7 mouse cellular contexts compared by ENCODE assay signal in genomic region chr10:40499314-40500252, GRCm38 (mm10).
A peak's percentile ranks its signal among the peaks of the same experiment; 100 is the strongest.
DNase-seq lines count a peak whose midpoint lies in the region; ATAC-seq and TF ChIP-seq lines count a peak whose summit lies in the region.

No protein-coding gene starts in this region.

- peak; percentile 71 for ATAC-seq in embryonic facial prominence, embryonic 11.5 days (replicated peaks; ENCODE audit: insufficient number of reproducible peaks, low FRiP score, low TSS enrichment, low read depth)
- ATAC-seq in heart, postnatal 0 days (ENCODE audit: insufficient read depth, low read depth): peak; percentile 39; the same call in 1 of the 2 replicates
- ATAC-seq in kidney, postnatal 0 days (replicated peaks; ENCODE audit: low FRiP score, low read depth): peak; percentile 75
- peak; percentile 78 for ATAC-seq in midbrain, embryonic 13.5 days
- ATAC-seq in stomach, embryonic 14.5 days (ENCODE audit: insufficient number of reproducible peaks, insufficient read depth, low FRiP score, low read depth): peak; percentile 89

- H3K27ac ChIP-seq in embryonic facial prominence, embryonic 11.5 days (replicated peaks; ENCODE audit: low read depth, low read length): no peak overlapping the region
- peak overlapping the region; percentile 26; the same call in 1 of the 2 replicates for H3K27ac ChIP-seq in heart, postnatal 0 days (ENCODE audit: low read depth)
- peak overlapping the region; percentile 1; the same call in 1 of the 2 replicates for H3K27ac ChIP-seq in kidney, postnatal 0 days
- no peak overlapping the region for H3K27ac ChIP-seq in midbrain, embryonic 13.5 days
- peak overlapping the region; percentile 71 for H3K27ac ChIP-seq in stomach, embryonic 14.5 days (ENCODE audit: low read length)

- no peaks in the 10 kb centered on the region for H3K36me3 ChIP-seq in embryonic facial prominence, embryonic 11.5 days (replicated peaks; ENCODE audit: control insufficient read depth, insufficient read depth, low read depth, low read length)
- no peaks in the 10 kb centered on the region for H3K36me3 ChIP-seq in heart, postnatal 0 days (replicated peaks; ENCODE audit: control insufficient read depth, insufficient read depth, low read length)
- no peaks in the 10 kb centered on the region for H3K36me3 ChIP-seq in kidney, postnatal 0 days (ENCODE audit: insufficient read depth, low read length)
- no peaks in the 10 kb centered on the region for H3K36me3 ChIP-seq in midbrain, embryonic 13.5 days
- no peaks in the 10 kb centered on the region for H3K36me3 ChIP-seq in stomach, embryonic 14.5 days (ENCODE audit: control insufficient read depth, insufficient read depth, low read length)

- 39% methylated on average over 18 of the region's 18 CpGs for WGBS in embryonic facial prominence, embryonic 11.5 days
- WGBS in heart, postnatal 0 days: 45% methylated on average over 18 of the region's 18 CpGs
- WGBS in kidney, postnatal 0 days: 40% methylated on average over 18 of the region's 18 CpGs
- 49% methylated on average over 18 of the region's 18 CpGs for WGBS in midbrain, embryonic 13.5 days
- 49% methylated on average over 18 of the region's 18 CpGs for WGBS in stomach, embryonic 14.5 days

- no peak for TF ChIP-seq CTCF in heart, postnatal 0 days (IDR thresholded peaks at IDR 0.05; ENCODE audit: low read depth)
- no peak for TF ChIP-seq CTCF in kidney, postnatal 0 days (IDR thresholded peaks at IDR 0.05; ENCODE audit: low read depth)

- TF ChIP-seq EP300 in heart, postnatal 0 days (IDR thresholded peaks at IDR 0.05; ENCODE audit: low read depth): no peak

- no peak overlapping the region for H3K4me3 ChIP-seq in embryonic facial prominence, embryonic 11.5 days (ENCODE audit: low read depth, low read length)
- no peak overlapping the region for H3K4me3 ChIP-seq in heart, postnatal 0 days (ENCODE audit: low read depth, low read length)
- no peak overlapping the region for H3K4me3 ChIP-seq in kidney, postnatal 0 days (replicated peaks; ENCODE audit: low read depth, low read length)
- no peak overlapping the region for H3K4me3 ChIP-seq in midbrain, embryonic 13.5 days (replicated peaks)
- no peak overlapping the region for H3K4me3 ChIP-seq in stomach, embryonic 14.5 days (ENCODE audit: low read depth, low read length)

- peak; percentile 30 for DNase-seq in brain, embryonic 18.5 days (ENCODE audit: low read depth, low spot score)
- peak; percentile 51 for DNase-seq in embryonic facial prominence, embryonic 11.5 days (ENCODE audit: low spot score)
- no peak for DNase-seq in heart, postnatal 0 days (ENCODE audit: low spot score)
- DNase-seq in kidney, postnatal 0 days (ENCODE audit: low spot score): peak; percentile 15
- DNase-seq in liver: peak; percentile 45

- H3K27me3 ChIP-seq in embryonic facial prominence, embryonic 11.5 days (ENCODE audit: control insufficient read depth, insufficient read depth, low read length): no peaks in the 10 kb centered on the region
- H3K27me3 ChIP-seq in heart, postnatal 0 days (ENCODE audit: control insufficient read depth, insufficient read depth, low read length): no peaks in the 10 kb centered on the region
- H3K27me3 ChIP-seq in kidney, postnatal 0 days (ENCODE audit: insufficient read depth, low read length): no peaks in the 10 kb centered on the region
- H3K27me3 ChIP-seq in midbrain, embryonic 13.5 days: no peaks in the 10 kb centered on the region
- no peaks in the 10 kb centered on the region for H3K27me3 ChIP-seq in stomach, embryonic 14.5 days (ENCODE audit: control insufficient read depth, insufficient read depth, low read length)

- H3K9ac ChIP-seq in embryonic facial prominence, embryonic 11.5 days (replicated peaks; ENCODE audit: low read length): peak overlapping the region; percentile 7; the same call in 1 of the 2 replicates
- no peak overlapping the region for H3K9ac ChIP-seq in heart, postnatal 0 days (replicated peaks; ENCODE audit: low read depth, low read length)
- H3K9ac ChIP-seq in kidney, postnatal 0 days (ENCODE audit: low read depth, low read length): no peak overlapping the region
- no peak overlapping the region for H3K9ac ChIP-seq in midbrain, embryonic 13.5 days (replicated peaks)
- H3K9ac ChIP-seq in stomach, embryonic 14.5 days (replicated peaks; ENCODE audit: low read depth, low read length): no peak overlapping the region

- H3K4me1 ChIP-seq in embryonic facial prominence, embryonic 11.5 days (ENCODE audit: control insufficient read depth, insufficient read depth, low read length): no peaks in the 10 kb centered on the region
- H3K4me1 ChIP-seq in heart, postnatal 0 days (ENCODE audit: control insufficient read depth, insufficient read depth): peaks cover 4% of the 10 kb centered on the region; the same call in 1 of the 2 replicates
- H3K4me1 ChIP-seq in kidney, postnatal 0 days (replicated peaks; ENCODE audit: insufficient read depth, low read length): peaks cover 3% of the 10 kb centered on the region; the same call in 1 of the 2 replicates
- peaks cover 9% of the 10 kb centered on the region for H3K4me1 ChIP-seq in midbrain, embryonic 13.5 days (replicated peaks)
- no peaks in the 10 kb centered on the region for H3K4me1 ChIP-seq in stomach, embryonic 14.5 days (ENCODE audit: control insufficient read depth, insufficient read depth, low read length)

- H3K4me2 ChIP-seq in embryonic facial prominence, embryonic 11.5 days (ENCODE audit: low read depth, low read length): no peak overlapping the region
- H3K4me2 ChIP-seq in heart, postnatal 0 days (ENCODE audit: low read depth, low read length): no peak overlapping the region
- no peak overlapping the region for H3K4me2 ChIP-seq in kidney, postnatal 0 days (ENCODE audit: low read length)
- H3K4me2 ChIP-seq in midbrain, embryonic 13.5 days (replicated peaks): no peak overlapping the region
- H3K4me2 ChIP-seq in stomach, embryonic 14.5 days (replicated peaks; ENCODE audit: low read depth, low read length): no peak overlapping the region

- no peaks in the 10 kb centered on the region for H3K9me3 ChIP-seq in embryonic facial prominence, embryonic 11.5 days (replicated peaks; ENCODE audit: control insufficient read depth, low read length)
- H3K9me3 ChIP-seq in heart, postnatal 0 days (replicated peaks; ENCODE audit: control insufficient read depth, low read length): no peaks in the 10 kb centered on the region
- no peaks in the 10 kb centered on the region for H3K9me3 ChIP-seq in kidney, postnatal 0 days (replicated peaks; ENCODE audit: low read length)
- H3K9me3 ChIP-seq in midbrain, embryonic 13.5 days: no peaks in the 10 kb centered on the region
- no peaks in the 10 kb centered on the region for H3K9me3 ChIP-seq in stomach, embryonic 14.5 days (ENCODE audit: control insufficient read depth, low read depth, low read length)

Comparison
In these comparisons a context has a peak if more than half of its experiments do, and no peak if none do; other contexts are left out.
1. ATAC-seq: peak in every context shown above with its lines; median percentile 89 in stomach, embryonic 14.5 days; 78 in midbrain, embryonic 13.5 days; 75 in kidney, postnatal 0 days; 71 in embryonic facial prominence, embryonic 11.5 days; 39 in heart, postnatal 0 days.
2. H3K27ac ChIP-seq: peak in heart, postnatal 0 days (single experiment), kidney, postnatal 0 days (single experiment) and stomach, embryonic 14.5 days (single experiment); none in embryonic facial prominence, embryonic 11.5 days (single experiment) and midbrain, embryonic 13.5 days (single experiment).